Mouse (Mus musculus) WW6 (cell line): Measurements from ENCODE around the gene Pld2.
"Not testable (repeated sequence)": the region's sequence is repeated elsewhere in the genome, so short reads cannot be mapped to it uniquely, and the experiment has no call there.

Source experiments
- DNase-seq: peaks from one replicate; pipeline ENCODE4 v3.0.0-alpha.2; 2013; ENCODE audit warnings: low read depth, low spot score

Gene Pld2

GRCm38 (mm10) chr11:70525726-70526125 lies 14.1 kb upstream of the Pld2 start:
- no peak for DNase-seq

GRCm38 (mm10) chr11:70526211-70526610 lies 13.7 kb upstream of the Pld2 start:
- DNase-seq = no peak

GRCm38 (mm10) chr11:70528610-70529009 lies 11.3 kb upstream of the Pld2 start:
- no peak for DNase-seq

- DNase-seq = not testable (repeated sequence)
These were observed 8.8 kb upstream of the Pld2 start for GRCm38 (mm10) chr11:70531065-70531464.

- DNase-seq = no peak
These were observed 7.0 kb upstream of the Pld2 start, which contains the start of gene Gm40193 for GRCm38 (mm10) chr11:70532839-70533238. Gm40193 (minus strand) TSS chr11:70532939.

GRCm38 (mm10) chr11:70539423-70539822 lies 441 bp upstream of the Pld2 start:
- DNase-seq = no peak

GRCm38 (mm10) chr11:70540928-70541327 lies 1.1 kb downstream of the Pld2 start:
- no peak for DNase-seq

GRCm38 (mm10) chr11:70541415-70541814 lies 1.6 kb downstream of the Pld2 start:
- no peak for DNase-seq

GRCm38 (mm10) chr11:70544496-70544895 lies 4.6 kb downstream of the Pld2 start:
- DNase-seq = no peak

GRCm38 (mm10) chr11:70551526-70551925 lies 11.7 kb downstream of the Pld2 start:
- DNase-seq = no peak

GRCm38 (mm10) chr11:70553940-70554339 lies 14.1 kb downstream of the Pld2 start:
- no peak for DNase-seq

- DNase-seq = no peak
These were observed 17.7 kb downstream of the Pld2 start for GRCm38 (mm10) chr11:70557545-70557944.

GRCm38 (mm10) chr11:70561937-70562286 lies 22.0 kb downstream of the Pld2 start:
- no peak for DNase-seq

- peak; percentile 86 for DNase-seq
These were observed 22.6 kb downstream of the Pld2 start, which contains the start of gene Mink1 for GRCm38 (mm10) chr11:70562287-70562994. Mink1 (plus strand) TSS chr11:70562881.

- no peak for DNase-seq
These were observed 23.2 kb downstream of the Pld2 start for GRCm38 (mm10) chr11:70562995-70563469.

GRCm38 (mm10) chr11:70563470-70564275 lies 23.8 kb downstream of the Pld2 start:
- no peak for DNase-seq

- DNase-seq = no peak
These were observed 24.5 kb downstream of the Pld2 start for GRCm38 (mm10) chr11:70564276-70564873.

GRCm38 (mm10) chr11:70566586-70566985 lies 26.7 kb downstream of the Pld2 start:
- no peak for DNase-seq

- DNase-seq = not testable (repeated sequence)
These were observed 30.8 kb downstream of the Pld2 start for GRCm38 (mm10) chr11:70570614-70571013.

GRCm38 (mm10) chr11:70571641-70572040 lies 31.8 kb downstream of the Pld2 start:
- DNase-seq = no peak

GRCm38 (mm10) chr11:70572348-70572902 lies 32.6 kb downstream of the Pld2 start:
- DNase-seq = no peak

- DNase-seq = no peak
These were observed 34.0 kb downstream of the Pld2 start for GRCm38 (mm10) chr11:70573872-70574271.
